Mouse (Mus musculus) midbrain, embryonic 10.5 days (tissue): ENCODE results near the gene Cd300c. TPM values are rescaled to one million over a fixed set of nuclear protein-coding genes. Genes with fewer than 3 reads are reported as not detected.
"Not testable (repeated sequence)": the region's sequence is repeated elsewhere in the genome, so short reads cannot be mapped to it uniquely, and the experiment has no call there.

Source experiments
- DNase-seq: peaks from one replicate; pipeline ENCODE4 v3.0.0-alpha.2; 2017; ENCODE audit warnings: low spot score
- H3K27ac ChIP-seq: fragments of 300-500 bp; sonication (generic); replicated peaks from 2 replicates; pipeline ENCODE4 v1.5.1; 2016; ENCODE audit warnings: mild to moderate bottlenecking
- H3K27me3 ChIP-seq: fragments of 300-500 bp; sonication (generic); 2 replicates; pipeline ENCODE4 v1.6.1; 2016; ENCODE audit warnings: low read depth, mild to moderate bottlenecking; ENCODE audit not compliant: poor library complexity, severe bottlenecking
- H3K36me3 ChIP-seq: fragments of 300-500 bp; sonication (generic); 2 replicates; pipeline ENCODE4 v1.6.1; 2016; ENCODE audit warnings: mild to moderate bottlenecking, moderate library complexity
- H3K4me1 ChIP-seq: fragments of 300-500 bp; sonication (generic); 2 replicates; pipeline ENCODE4 v1.6.1; 2016
- H3K4me3 ChIP-seq: fragments of 300-500 bp; sonication (generic); 2 replicates; pipeline ENCODE4 v1.5.1; 2016; ENCODE audit warnings: mild to moderate bottlenecking, moderate library complexity
- H3K9me3 ChIP-seq: fragments of 300-500 bp; sonication (generic); replicated peaks from 2 replicates; pipeline ENCODE4 v1.6.1; 2016; ENCODE audit warnings: mild to moderate bottlenecking
- WGBS: fragments of 180-500 bp; shearing (Covaris S2); methylation state at CpG from one replicate; pipeline ENCODE4 v1.1.7; 2016; 5-methylcytosine and 5-hydroxymethylcytosine counted together
- polyA plus RNA-seq: library from polyadenylated mRNA; unstranded; fragments of >200 nt; fragmentation: Nextera tagmentation; extraction: Ambion mirVana; gene quantifications from 2 replicates; pipeline ENCODE4 v1.2.1, GENCODE M21; 2016

Gene Cd300c
- polyA plus RNA-seq, 1 experiment from 2014 or later: not detected

DNA sequence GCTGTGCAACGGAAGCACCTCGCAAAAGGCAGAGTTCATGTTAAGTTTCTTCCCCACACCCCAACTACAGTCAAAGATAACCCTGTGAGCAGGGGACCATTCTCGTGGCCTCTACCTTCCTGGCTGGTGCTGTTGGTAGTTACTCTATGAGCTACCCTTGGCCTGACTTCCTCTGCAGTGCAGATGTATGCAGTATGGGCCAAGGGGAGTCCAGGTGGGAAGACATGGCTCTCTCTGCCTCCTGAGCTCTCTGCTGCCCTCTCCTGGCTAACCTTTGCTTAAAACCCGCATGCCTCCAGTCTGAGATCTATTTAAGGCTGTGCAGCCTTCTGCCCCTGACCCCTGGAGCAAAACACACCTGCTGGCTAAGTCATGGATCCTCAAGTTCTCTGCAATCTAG, 45.0 kb downstream of the Cd300c start:
- H3K36me3 ChIP-seq: no peaks in the 10 kb centered on the region
- H3K27ac ChIP-seq: no peak overlapping the region
- H3K4me1 ChIP-seq: no peaks in the 10 kb centered on the region
- peaks cover 4% of the 10 kb centered on the region for H3K9me3 ChIP-seq
- DNase-seq: no peak
- no peak overlapping the region for H3K4me3 ChIP-seq
- WGBS: 73% methylated on average over 4 of the region's 4 CpGs
- H3K27me3 ChIP-seq: no peaks in the 10 kb centered on the region

DNA sequence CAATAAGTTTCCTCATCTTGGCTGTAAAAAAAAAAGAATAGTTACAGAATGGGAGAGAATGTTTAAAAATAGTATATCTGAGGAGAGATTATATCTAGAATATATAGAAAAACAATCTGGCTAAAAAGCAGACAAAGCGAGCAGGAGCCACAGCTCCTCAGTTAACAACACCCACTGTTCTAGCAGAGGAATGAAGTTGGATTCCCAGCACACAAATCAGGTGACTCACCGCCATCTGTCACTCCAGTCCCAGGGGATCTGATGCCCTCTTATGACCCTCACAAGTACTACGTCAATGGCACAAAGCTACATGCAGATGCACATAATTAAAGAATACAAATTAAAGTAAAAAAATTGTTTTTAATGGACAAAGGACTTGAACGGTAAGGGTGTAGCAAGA, 46.5 kb downstream of the Cd300c start:
- no peaks in the 10 kb centered on the region for H3K27me3 ChIP-seq
- 87% methylated on average over 4 of the region's 4 CpGs for WGBS
- peaks cover 6% of the 10 kb centered on the region for H3K9me3 ChIP-seq
- DNase-seq: no peak
- no peaks in the 10 kb centered on the region for H3K36me3 ChIP-seq
- no peak overlapping the region for H3K27ac ChIP-seq
- H3K4me1 ChIP-seq: no peaks in the 10 kb centered on the region
- no peak overlapping the region for H3K4me3 ChIP-seq

DNA sequence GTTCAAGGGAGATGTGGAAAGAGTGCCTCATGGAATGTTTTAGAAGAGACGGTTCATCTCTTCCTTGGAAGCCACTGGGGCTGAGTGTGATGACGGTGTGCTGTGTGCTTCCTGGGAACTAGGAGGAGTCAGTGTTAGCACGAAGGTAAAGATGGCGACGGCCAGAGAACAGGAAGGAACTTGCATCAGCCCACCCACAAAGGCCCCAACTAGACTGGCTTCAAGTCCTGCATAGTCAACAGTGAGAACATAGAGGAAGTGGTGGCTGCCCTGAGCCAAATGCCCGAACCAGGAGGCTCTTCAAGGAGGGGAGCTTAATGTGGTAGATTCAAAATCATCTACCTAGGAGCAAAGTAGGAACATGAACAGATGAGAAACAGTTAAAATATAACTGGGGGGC, 51.8 kb downstream of the Cd300c start:
- H3K4me1 ChIP-seq: no peaks in the 10 kb centered on the region
- H3K9me3 ChIP-seq: peaks cover 6% of the 10 kb centered on the region
- 82% methylated on average over 6 of the region's 6 CpGs for WGBS
- H3K27ac ChIP-seq: no peak overlapping the region
- H3K27me3 ChIP-seq: peaks cover 13% of the 10 kb centered on the region; the same call in 1 of the 2 replicates
- no peaks in the 10 kb centered on the region for H3K36me3 ChIP-seq
- no peak for DNase-seq
- no peak overlapping the region for H3K4me3 ChIP-seq

DNA sequence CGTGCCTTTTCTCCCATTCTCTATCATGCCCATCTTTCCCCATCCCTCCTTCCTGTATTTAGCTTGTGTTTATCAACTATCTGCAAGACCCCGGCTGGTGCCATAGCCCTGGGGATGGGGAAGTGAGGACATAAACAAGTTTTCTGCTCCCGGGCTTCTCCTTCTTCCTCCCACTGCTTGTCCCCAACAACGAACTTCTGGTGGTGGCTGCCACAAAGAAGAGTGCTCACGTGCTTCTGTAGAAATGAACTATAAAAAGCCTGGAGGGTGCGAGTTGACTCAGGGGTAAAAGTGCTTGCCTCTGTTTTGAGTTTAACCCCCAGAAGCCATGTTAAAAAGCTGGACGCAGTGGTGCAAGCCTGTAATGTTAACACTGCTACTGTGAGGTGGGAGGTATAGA, 54.0 kb downstream of the Cd300c start:
- H3K27me3 ChIP-seq: peaks cover 13% of the 10 kb centered on the region; the same call in 1 of the 2 replicates
- H3K4me1 ChIP-seq: no peaks in the 10 kb centered on the region
- 66% methylated on average over 7 of the region's 7 CpGs for WGBS
- H3K9me3 ChIP-seq: peaks cover 6% of the 10 kb centered on the region
- no peaks in the 10 kb centered on the region for H3K36me3 ChIP-seq
- H3K4me3 ChIP-seq: no peak overlapping the region
- H3K27ac ChIP-seq: no peak overlapping the region
- no peak for DNase-seq

DNA sequence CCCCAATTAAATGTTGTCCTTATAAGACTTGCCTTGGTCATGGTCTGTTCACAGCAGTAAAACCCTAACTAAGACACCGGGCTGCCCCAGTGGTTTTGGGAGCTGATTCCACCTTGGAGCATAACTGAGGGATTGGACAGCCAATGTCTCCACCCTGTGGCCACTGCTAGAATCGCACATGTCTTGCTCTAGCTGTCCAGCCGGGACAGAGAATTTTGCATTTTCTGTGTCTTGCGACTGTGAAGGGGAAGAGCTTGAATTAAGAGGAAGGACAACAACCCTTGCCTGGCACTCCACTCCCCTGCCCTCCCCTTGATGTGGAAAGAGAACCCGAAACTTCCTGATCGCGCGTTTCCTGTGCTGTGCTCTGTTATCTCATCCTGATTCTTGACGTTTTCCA, 56.1 kb downstream of the Cd300c start:
- Histone ChIP-seq H3K9me3 (no peaks in the 10 kb centered on the region), H3K27ac (no peak overlapping the region), H3K4me1 (no peaks in the 10 kb centered on the region), H3K4me3 (no peak overlapping the region), H3K27me3 (peaks cover 13% of the 10 kb centered on the region; the same call in 1 of the 2 replicates), H3K36me3 (no peaks in the 10 kb centered on the region)
- peak; percentile 83 for DNase-seq
- 22% methylated on average over 9 of the region's 9 CpGs for WGBS

DNA sequence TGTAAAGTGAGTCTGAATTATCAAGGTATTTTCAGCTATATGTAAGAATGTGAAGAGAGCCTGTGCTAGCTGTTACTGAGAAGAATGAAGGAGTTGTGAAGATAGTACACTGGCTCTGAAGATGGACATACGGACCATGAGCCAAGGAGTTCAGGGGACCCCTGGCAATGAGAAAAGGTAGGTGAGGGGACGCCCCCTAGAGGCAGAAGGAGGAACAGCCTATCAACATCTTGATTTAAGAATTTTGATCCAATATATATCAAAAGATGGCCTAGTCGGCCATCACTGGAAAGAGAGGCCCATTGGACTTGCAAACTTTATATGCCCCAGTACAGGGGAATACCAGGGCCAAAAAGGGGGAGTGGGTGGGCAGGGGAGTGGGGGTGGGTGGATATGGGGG, 59.4 kb downstream of the Cd300c start:
- WGBS: 48% methylated on average over 3 of the region's 3 CpGs
- not testable (repeated sequence) for H3K36me3 ChIP-seq, H3K9me3 ChIP-seq, H3K4me1 ChIP-seq, DNase-seq, H3K27ac ChIP-seq, H3K4me3 ChIP-seq
- peaks cover 13% of the 10 kb centered on the region for H3K27me3 ChIP-seq

DNA sequence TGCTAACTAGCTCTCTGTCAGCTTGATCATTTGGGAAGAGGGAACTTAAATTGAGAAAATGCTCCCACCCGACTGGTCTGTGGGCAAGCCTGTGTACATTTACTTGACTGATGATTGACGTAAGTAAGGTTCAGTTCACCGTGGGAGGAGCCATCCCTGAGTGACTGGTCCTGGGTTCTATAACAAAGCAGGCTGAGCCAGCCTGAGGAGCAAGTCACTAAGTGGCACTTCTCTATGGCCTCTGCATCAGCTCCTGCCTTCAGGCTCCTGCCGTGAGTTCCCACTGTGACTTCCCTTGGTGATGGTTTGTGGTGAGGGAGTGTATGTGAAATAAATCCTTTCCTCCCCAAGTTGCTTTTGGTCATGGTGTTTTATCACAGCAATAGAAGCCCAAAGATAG, 60.9 kb downstream of the Cd300c start:
- no peak for DNase-seq
- H3K27me3 ChIP-seq: peaks cover 2% of the 10 kb centered on the region; the same call in 1 of the 2 replicates
- H3K4me3 ChIP-seq: no peak overlapping the region
- H3K27ac ChIP-seq: no peak overlapping the region
- no peaks in the 10 kb centered on the region for H3K9me3 ChIP-seq
- no peaks in the 10 kb centered on the region for H3K36me3 ChIP-seq
- WGBS: 73% methylated on average over 4 of the region's 4 CpGs
- H3K4me1 ChIP-seq: no peaks in the 10 kb centered on the region

DNA sequence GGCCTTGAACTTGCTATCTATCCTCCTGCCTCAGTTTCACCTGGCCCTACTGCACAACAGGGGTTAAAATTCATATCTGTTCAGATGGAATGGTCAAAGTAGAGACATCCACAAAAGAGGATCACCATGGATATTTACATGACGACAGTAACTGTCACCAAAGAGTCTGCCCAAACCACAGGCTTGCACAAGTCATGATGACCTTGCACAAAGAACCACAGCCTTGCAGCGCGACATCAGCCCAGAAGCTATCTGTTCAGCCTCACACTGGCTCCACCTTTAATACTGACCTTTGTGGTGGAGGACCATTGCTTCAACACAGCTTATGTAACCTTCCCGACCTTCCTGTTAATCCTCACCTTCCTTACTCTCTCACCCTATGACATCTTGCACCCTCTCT, 61.4 kb downstream of the Cd300c start:
- Histone ChIP-seq H3K36me3 (no peaks in the 10 kb centered on the region), H3K27ac (no peak overlapping the region), H3K9me3 (no peaks in the 10 kb centered on the region), H3K27me3 (no peaks in the 10 kb centered on the region; the same call in 1 of the 2 replicates), H3K4me3 (no peak overlapping the region), H3K4me1 (no peaks in the 10 kb centered on the region)
- no peak for DNase-seq
- WGBS: 85% methylated on average over 4 of the region's 4 CpGs

Other genes with a start within 250 kb of the Cd300c start
- gene Dnaic2, start 241.7 kb downstream of the Cd300c start, polyA plus RNA-seq: 2.1 and 2.2 TPM in 2 replicates
- gene Kif19a, start 203.8 kb downstream of the Cd300c start, polyA plus RNA-seq: 1.1 and 1.7 TPM in 2 replicates
- gene Btbd17, start 173.2 kb downstream of the Cd300c start, polyA plus RNA-seq: 57.3 and 69.1 TPM in 2 replicates
- gene Gpr142, start 170.2 kb downstream of the Cd300c start, polyA plus RNA-seq: 0.27 and 0.36 TPM in 2 replicates
- gene Gprc5c, start 118.0 kb downstream of the Cd300c start, polyA plus RNA-seq: 19.0 TPM in 2 replicates
- gene Cd300a, start 79.1 kb downstream of the Cd300c start, polyA plus RNA-seq: 0.58 and 0.93 TPM in 2 replicates
- 0.05 TPM in 1 of 2 replicates, not detected in the other for gene Cd300lb, start 34.8 kb downstream of the Cd300c start, polyA plus RNA-seq
- 0.10 TPM in 2 replicates for gene Cd300ld, start 20.8 kb upstream of the Cd300c start, polyA plus RNA-seq
- 0.56 and 0.71 TPM in 2 replicates for gene Cd300c2, start 32.7 kb upstream of the Cd300c start, polyA plus RNA-seq
- gene Cd300ld2, start 47.0 kb upstream of the Cd300c start, polyA plus RNA-seq: not detected in 2 replicates
- gene Cd300ld4, start 57.9 kb upstream of the Cd300c start, polyA plus RNA-seq: not detected in 2 replicates
- not detected in 2 replicates for gene Cd300ld5, start 68.6 kb upstream of the Cd300c start, polyA plus RNA-seq
- gene Cd300ld3, start 79.3 kb upstream of the Cd300c start, polyA plus RNA-seq: not detected in 2 replicates
- not detected in 2 replicates for gene Cd300e, start 93.0 kb upstream of the Cd300c start, polyA plus RNA-seq
- 0.49 and 1.1 TPM in 2 replicates for gene Rab37, start 122.3 kb upstream of the Cd300c start, polyA plus RNA-seq
- 0.21 TPM in 1 of 2 replicates, not detected in the other for gene Cd300lf, start 164.8 kb upstream of the Cd300c start, polyA plus RNA-seq
- 36.8 and 37.8 TPM in 2 replicates for gene Slc9a3r1, start 194.2 kb upstream of the Cd300c start, polyA plus RNA-seq
- gene Tmem104, start 218.3 kb upstream of the Cd300c start, polyA plus RNA-seq: 7.1 and 11.3 TPM in 2 replicates
- gene Nat9, start 218.7 kb upstream of the Cd300c start, polyA plus RNA-seq: 17.8 and 19.5 TPM in 2 replicates